Mouse (Mus musculus) spleen, adult 2 months (tissue): ENCODE measurements around the gene Ank2.

Experiments
- CTCF ChIP-seq: fragments of 200-500 bp; IDR thresholded peaks from 2 replicates; pipeline ENCODE4 v1.5.1; 2011; ENCODE audit warnings: mild to moderate bottlenecking, inconsistent platforms; ENCODE audit not compliant: insufficient read depth, insufficient read length, insufficient replicate concordance; ENCODE audit errors: extremely low read depth
- POLR2A ChIP-seq: fragments of 200-500 bp; IDR thresholded peaks from 2 replicates; pipeline ENCODE4 v1.6.1; 2011; ENCODE audit warnings: low read depth, low read length, inconsistent platforms

- TF ChIP-seq CTCF: no peak
- TF ChIP-seq POLR2A: no peak
Measured at GRCm38 (mm10) chr3:127525188-127525819, 26.2 kb upstream of the Ank2 start.
